Mouse (Mus musculus) left cerebral cortex, adult 2 months (tissue): ENCODE data around the gene Adora2b. TPM values are rescaled to one million over a fixed set of nuclear protein-coding genes. Genes with fewer than 3 reads are reported as not detected.
"Not testable (repeated sequence)": the region's sequence is repeated elsewhere in the genome, so short reads cannot be mapped to it uniquely, and the experiment has no call there.

Experiments used
- DNase-seq, 2 experiments: peaks; one replicate each; pipeline ENCODE4 v3.0.0; 2021 to 2022; ENCODE audit warnings: low spot score in 2 of 2, mixed read lengths in 1 of 2; ENCODE audit errors: extremely low spot score in 1 of 2
- H3K27ac ChIP-seq: fragments of 200-600 bp; 2 replicates; pipeline ENCODE4 v1.8.1; 2022
- H3K4me3 ChIP-seq: fragments of 200-600 bp; 2 replicates; pipeline ENCODE4 v1.8.1; 2022
- CTCF ChIP-seq: fragments of 200-600 bp; IDR thresholded peaks from 2 replicates; pipeline ENCODE4 v1.8.1; 2022; ENCODE audit warnings: antibody characterized with exemption, mild to moderate bottlenecking, moderate library complexity
- intact Hi-C: fragments of 180-260 bp; cut with DNase I; formaldehyde crosslinking; loops from one replicate; pipeline ENCODE4 v1.15.1; 2025
- total RNA-seq, 2 experiments: library from RNA; stranded (reverse); gene quantifications; 2 replicates each; pipeline ENCODE4 v1.2.3; 2021

Gene Adora2b
- total RNA-seq, 2 experiments from 2014 or later = 5.3 to 7.8 TPM

DNA sequence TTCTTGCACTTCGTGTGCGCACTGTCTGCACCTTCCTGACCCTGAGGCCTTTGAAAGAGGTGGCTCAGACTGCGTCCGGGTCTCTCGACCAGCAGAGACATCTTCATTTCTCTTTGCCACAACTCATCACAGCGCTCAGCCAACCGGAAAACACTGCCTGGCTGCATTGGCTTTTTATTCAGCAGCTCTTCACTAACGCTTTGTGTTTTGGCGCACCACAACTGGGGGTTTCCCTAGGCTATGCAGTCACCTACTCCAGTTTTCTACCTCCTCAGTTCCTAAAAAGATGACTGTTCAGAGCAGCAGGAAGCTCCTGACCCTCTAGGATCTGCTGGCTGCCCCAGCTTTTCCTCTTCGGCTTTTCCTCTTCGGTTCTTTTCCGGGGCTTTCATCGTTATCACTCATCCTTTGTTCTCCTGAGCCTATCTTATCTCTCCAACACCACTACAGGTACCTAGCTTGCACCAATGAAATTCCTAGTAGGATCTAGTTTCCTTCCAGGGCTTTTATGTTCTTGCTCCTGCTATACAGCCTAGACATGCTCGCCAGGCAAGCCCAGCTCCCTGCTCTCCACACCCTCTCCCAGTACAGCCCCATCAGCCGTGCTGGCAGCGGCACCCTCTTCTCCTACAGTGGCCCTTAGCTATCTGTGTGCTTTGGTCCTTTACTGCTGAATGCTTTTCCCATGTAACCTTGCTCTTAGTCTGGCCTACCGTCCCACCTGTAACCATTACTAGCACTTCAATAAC is 17.9 kb downstream of the Adora2b start:
- DNase-seq = no peak
- Histone ChIP-seq H3K4me3 (no peak overlapping the region), H3K27ac (no peak overlapping the region)
- intact Hi-C loops = no loop called here
- TF ChIP-seq CTCF = no peak

DNA sequence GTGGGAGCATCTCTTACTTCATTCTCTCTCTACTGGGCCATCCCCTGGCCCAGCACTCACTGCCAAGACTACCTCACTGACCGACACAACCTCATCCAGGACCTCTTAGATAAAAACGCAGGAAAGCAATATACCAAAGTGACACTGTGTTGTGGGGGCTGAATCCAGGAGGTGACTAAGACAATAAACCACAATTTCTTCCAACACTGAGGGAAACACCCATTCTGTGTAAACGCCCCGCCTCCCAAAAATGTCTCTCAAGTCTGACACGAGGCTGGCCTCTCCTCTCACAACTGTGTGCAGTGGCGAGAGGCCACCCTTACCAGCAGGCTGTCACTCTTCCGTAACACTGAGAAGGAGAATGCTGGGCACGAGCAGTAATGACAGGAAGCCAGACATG is 19.6 kb downstream of the Adora2b start:
- Histone ChIP-seq H3K27ac (no peak overlapping the region), H3K4me3 (no peak overlapping the region)
- no peak for TF ChIP-seq CTCF
- intact Hi-C loops = no loop called here
- no peak for DNase-seq

- no peak for DNase-seq
- Histone ChIP-seq H3K27ac (no peak overlapping the region), H3K4me3 (no peak overlapping the region)
- no peak for TF ChIP-seq CTCF
- intact Hi-C loops = no loop called here
Measured at GRCm38 (mm10) chr11:62269097-62269496, 20.3 kb downstream of the Adora2b start.

DNA sequence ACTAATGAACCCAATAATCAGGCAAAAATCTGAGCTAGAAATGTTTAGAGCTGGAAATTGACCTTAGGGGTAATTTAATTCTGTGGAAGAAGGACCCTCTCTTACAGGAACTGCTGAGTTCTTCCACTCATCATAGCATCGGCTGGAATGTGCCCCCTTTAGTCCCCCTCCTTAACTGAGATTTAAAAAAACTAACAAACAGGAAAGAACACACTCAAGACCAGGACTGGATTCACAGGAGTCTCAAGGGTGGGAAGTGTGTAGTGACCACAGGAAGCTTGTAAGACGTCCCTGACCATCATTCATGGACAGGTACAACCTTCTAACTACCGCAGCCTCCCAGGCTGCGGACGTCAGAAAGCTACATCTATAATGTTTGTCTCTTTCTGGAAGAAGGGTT is 22.1 kb downstream of the Adora2b start:
- intact Hi-C loops = no loop called here
- H3K4me3 ChIP-seq = no peak overlapping the region
- no peak overlapping the region for H3K27ac ChIP-seq
- no peak for DNase-seq
- TF ChIP-seq CTCF = no peak

- intact Hi-C loops = no loop called here
- no peak for DNase-seq
- TF ChIP-seq CTCF = no peak
- no peak overlapping the region for H3K4me3 ChIP-seq
- no peak overlapping the region for H3K27ac ChIP-seq
Measured at GRCm38 (mm10) chr11:62277086-62277485, 28.3 kb downstream of the Adora2b start.

- Histone ChIP-seq H3K27ac (no peak overlapping the region), H3K4me3 (no peak overlapping the region)
- intact Hi-C loops = no loop called here
- peak; percentile 20 to 33 for DNase-seq
- peak; percentile 58 for TF ChIP-seq CTCF
Measured at GRCm38 (mm10) chr11:62278027-62278426, 29.2 kb downstream of the Adora2b start.

- peak; percentile 91 to 95 for DNase-seq
- H3K27ac ChIP-seq = peak within 1 kb of the TSS; percentile 89
- peak; percentile 82 for TF ChIP-seq CTCF
- intact Hi-C loops = loop anchor here (1.0 to 5.0 kb wide), 4 partner anchors 154 to 349 kb away; partner anchors contain the start of gene Akap10
- peak within 1 kb of the TSS; percentile 77 for H3K4me3 ChIP-seq
Measured at GRCm38 (mm10) chr11:62280675-62281600, 32.2 kb downstream of the Adora2b start, which contains the start of the genes Zswim7 and Ttc19. Zswim7 (minus strand) TSS chr11:62281375. Ttc19 (plus strand) TSS chr11:62281473.

GRCm38 (mm10) chr11:62281601-62281997 is 32.8 kb downstream of the Adora2b start:
- H3K27ac ChIP-seq = peak overlapping the region; percentile 89
- no peak for DNase-seq
- no peak for TF ChIP-seq CTCF
- H3K4me3 ChIP-seq = peak overlapping the region; percentile 77
- intact Hi-C loops = loop anchor here (1.0 to 5.0 kb wide), 2 partner anchors 331 to 349 kb away; partner anchors contain the start of gene Akap10

- H3K27ac ChIP-seq, H3K4me3 ChIP-seq, DNase-seq: not testable (repeated sequence)
- intact Hi-C loops = loop anchor here (5.0 kb wide), 1 partner anchor 352 kb away; the partner anchor contains the start of gene Akap10
Measured at GRCm38 (mm10) chr11:62284020-62284419, 35.2 kb downstream of the Adora2b start.

GRCm38 (mm10) chr11:62285020-62285419 is 36.2 kb downstream of the Adora2b start:
- intact Hi-C loops = no loop called here
- TF ChIP-seq CTCF = no peak
- no peak for DNase-seq
- Histone ChIP-seq H3K4me3 (no peak overlapping the region), H3K27ac (no peak overlapping the region)

- no peak for DNase-seq
- TF ChIP-seq CTCF = no peak
- intact Hi-C loops = no loop called here
Measured at GRCm38 (mm10) chr11:62287700-62288099, 38.9 kb downstream of the Adora2b start.

GRCm38 (mm10) chr11:62294121-62294520 is 45.3 kb downstream of the Adora2b start:
- no peak for TF ChIP-seq CTCF
- intact Hi-C loops = no loop called here
- H3K27ac ChIP-seq = no peak overlapping the region
- DNase-seq = no peak
- H3K4me3 ChIP-seq = no peak overlapping the region

More at GRCm38 (mm10) chr11:62287700-62288099, 38.9 kb downstream of the Adora2b start:
- no peak overlapping the region for H3K27ac ChIP-seq
- no peak overlapping the region for H3K4me3 ChIP-seq
